Mouse (Mus musculus) cerebellum, adult (tissue): Measurements from ENCODE around the gene Emc1.
A peak's percentile ranks its signal among the peaks of the same experiment; 100 is the strongest.
"Not testable (repeated sequence)": the region's sequence is repeated elsewhere in the genome, so short reads cannot be mapped to it uniquely, and the experiment has no call there.

Experiments
- ATAC-seq: cut with Nextera tagmentation; 2 replicates; pipeline ENCODE4 v1.9.2; 2017; ENCODE audit warnings: mild to moderate bottlenecking, moderate library complexity, mixed read lengths; ENCODE audit not compliant: insufficient number of reproducible peaks, low FRiP score, low TSS enrichment

Gene Emc1

DNA sequence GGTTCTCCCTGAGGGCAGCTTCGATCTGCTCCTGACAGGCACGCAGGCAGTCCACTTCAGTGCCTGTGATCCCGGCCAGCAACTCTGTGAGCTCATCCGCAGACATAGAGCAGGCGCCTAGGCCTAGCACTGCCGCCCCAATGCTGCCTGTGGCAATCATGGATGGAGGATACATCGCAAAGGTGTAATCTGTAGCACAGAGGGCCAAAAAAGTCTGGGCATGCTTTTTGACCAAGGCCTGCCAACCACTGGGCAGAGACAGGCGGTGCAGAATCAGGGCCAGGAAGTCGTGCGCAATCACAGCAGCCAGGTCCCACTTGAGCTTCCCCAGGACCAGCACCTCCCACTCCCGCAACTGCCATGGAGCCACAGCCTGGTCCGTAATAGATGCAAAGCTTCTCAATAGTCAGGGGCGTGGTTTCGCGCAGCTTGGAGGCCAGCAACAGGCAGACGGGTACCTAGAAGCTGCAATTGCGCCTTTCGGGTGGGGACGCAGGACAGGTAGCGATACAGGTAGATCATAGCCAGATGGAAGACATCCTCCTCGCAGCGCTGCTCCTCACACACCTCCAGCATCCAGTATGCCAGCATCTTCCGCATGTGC, 6.9 kb upstream of the Emc1 start:
- no peak for ATAC-seq

DNA sequence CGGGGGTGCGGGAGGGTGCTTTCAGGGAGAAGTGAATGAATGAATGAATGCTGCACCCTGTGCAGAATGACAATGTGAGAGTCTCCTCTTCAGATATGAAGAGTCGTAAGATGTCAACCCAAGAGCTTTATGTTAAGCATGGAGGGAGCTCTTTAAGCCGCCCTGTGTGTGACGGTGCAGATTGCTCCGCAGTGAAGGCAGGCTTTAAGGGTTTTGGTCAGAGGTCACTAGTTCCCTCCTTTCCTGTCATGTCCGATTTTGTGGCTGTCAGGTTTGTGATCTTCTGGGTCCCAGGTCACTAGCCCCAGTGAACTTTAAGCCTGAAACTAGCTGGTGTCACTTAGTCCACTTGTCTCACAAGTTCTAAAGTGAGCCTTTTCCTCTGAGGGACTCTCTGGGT, 445 bp downstream of the Emc1 start:
- no peak for ATAC-seq

DNA sequence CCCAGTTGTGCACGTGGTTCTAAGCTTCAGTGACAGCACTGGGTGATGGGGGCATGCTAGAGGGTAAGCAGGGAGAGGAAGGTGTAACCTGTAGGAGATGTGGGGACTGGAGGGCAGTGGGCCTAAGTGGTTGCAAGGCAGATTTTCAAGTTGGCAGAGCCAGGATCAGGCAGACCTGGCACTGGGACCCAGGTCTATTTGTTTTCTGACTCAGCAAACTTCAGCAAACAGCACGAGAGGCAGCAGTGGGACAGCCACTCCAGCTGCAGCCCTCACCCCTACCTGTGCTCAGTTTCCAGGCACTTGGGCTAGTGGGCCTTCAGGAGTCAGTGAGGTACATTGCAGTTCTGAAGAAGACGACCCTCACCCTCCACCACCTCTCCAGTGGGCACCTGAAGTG, 4.8 kb downstream of the Emc1 start:
- ATAC-seq = no peak

DNA sequence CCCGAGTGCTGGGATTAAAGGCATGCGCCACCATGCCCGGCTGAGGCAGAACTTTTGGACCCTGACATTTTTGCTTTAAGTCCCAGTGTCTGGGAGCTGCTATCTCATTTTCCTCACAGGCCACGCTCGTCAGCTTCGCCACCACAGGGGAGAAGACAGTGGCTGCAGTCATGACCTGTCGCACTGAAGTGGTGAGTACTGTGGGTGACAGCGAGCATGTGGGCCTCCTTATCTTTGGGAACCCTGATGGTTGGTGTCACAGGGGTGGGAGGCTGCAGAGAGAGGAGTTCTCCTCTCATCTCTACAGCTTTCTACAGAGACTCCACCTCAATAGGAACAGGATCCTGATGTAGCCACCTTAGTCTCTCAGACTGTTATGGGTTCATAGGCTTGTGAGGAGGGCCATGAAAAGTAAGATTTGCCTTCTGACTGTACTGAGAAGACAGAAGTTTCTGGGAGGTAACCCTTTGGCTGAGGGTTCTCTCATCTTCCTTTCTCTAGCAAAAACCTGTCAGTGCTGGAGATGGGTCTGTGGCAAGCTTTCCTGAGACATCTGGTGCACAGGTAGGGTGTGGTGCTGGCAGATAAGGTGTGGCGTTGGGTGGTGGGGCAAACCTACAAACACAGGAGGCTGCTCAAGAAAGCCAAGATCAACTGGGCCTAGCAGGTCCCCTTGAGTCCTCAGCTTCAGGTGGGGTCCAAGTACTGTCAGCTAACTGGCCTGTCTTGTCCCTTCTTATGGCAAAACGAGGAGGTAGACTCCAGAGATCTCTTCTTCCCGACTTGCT, 8.6 kb downstream of the Emc1 start:
- no peak for ATAC-seq

DNA sequence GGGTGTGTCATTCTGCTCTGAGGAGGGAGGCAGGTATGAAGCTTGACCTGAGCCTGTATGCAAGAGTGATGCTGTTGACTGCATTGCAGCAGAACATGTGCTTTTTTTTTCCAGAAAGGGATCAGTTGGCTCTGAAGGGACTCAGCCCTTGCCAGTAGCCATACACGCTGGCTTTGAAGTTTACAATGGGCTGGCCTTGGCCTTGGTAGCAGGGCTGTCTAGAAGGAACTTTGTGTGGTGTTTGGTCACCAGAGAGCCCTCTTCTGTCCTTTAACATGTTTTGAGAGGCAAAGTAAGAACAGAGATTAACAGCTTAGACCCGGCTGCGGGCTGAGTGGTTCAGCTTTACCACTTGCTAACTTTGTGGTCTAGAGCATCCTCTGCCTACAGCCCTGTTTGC, 14.9 kb downstream of the Emc1 start:
- ATAC-seq = no peak

DNA sequence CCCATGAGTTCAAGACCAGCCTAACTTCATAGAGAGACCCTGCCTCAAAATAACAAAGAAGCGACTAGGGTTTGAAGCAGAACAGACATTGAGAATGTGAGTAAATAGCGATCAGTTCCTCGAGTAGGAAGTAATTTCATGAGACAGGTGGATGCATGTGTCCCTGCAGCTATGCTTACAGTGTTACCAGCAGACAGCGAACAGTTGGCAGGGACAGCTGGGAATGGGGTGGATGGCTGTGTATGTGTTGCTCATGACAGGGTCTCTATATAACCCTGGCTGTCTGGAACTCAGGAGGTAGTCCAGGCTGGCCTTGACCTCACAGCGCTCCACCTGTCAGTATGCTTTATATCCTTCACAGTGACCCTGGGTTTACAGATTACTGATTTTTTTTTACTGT, 15.7 kb downstream of the Emc1 start:
- no peak for ATAC-seq

DNA sequence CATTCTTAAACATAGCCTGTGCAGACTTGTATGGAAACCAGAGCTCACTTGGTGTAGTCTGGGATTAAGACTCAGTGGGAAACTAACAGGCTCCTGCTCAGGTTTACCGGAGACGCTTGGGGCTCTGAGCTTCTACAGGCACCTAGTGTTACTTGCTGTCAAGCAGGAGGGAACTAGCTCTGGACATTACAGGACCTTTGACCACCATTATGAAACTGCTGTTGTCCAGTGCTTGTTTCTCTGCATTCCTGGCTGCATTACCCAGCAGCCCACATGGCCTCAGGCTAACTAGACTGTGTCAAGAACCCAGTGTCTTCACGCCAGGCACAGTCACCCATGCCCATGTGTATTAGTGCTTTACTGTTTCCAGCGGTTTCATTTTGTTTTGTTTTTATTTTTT, 20.7 kb downstream of the Emc1 start:
- no peak for ATAC-seq

DNA sequence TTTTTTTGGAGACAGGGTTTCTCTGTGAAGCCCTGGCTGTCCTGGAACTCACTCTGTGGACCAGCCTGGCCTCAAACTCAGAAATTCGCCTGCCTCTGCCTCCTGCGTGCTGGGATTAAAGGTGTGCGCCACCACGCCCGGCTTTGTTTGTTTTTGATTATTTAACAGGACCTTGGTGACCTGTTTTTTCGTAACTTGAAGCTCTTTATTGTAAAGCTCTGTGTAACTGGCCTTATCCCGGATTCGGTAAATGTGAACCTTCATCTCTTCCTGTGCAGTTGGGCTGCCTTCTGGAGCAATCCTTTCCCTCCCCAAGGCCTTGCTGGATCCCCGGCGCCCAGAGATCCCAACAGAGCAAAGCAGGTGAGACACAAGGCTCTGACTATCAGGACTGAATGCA, 21.1 kb downstream of the Emc1 start:
- ATAC-seq = no peak

DNA sequence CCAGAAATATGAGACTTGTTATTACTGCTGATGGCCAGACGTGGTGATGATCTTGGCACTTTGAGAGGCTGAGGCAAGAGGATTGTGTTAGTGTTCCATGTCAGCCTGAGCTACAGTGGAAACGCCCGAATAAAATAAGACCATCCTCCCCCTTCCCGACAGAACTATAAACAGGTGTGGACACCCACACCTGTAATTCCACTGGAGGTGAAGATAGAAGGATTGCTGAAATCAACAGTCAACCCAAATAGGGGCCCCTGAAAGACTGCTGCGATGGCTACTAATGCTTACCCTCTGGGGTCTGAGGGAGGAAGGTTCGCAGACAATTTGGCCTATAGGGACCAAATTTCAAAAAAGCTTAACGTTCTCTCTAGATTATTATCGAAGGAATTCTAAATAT, 27.3 kb downstream of the Emc1 start:
- no peak for ATAC-seq

DNA sequence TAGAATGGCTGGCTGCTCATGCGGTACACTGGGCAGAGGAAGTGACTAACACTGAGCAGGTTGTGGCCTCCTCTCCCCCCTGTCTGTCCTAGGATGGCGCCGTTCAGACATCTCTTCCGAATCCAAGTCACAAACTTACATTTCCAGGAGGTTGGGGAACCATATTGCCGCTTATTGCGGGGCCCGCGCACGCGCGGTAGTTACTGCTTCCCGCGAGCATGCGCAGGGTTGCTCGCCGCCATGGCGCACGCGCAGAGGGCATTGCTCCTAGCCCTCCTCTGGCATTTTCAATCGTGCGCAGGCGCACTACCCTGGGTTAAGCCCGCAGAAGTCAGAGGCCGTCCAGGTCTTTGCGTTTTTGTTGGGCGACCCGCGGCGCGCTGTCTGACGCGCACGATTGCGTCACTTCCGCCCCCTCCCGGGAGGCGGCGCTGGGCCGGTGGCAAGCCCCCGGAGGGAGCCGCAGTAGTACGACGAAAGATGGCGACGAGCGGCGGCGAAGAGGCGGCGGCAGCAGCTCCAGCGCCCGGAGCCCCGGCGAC, 27.9 kb downstream of the Emc1 start:
- peak; percentile 98 for ATAC-seq

DNA sequence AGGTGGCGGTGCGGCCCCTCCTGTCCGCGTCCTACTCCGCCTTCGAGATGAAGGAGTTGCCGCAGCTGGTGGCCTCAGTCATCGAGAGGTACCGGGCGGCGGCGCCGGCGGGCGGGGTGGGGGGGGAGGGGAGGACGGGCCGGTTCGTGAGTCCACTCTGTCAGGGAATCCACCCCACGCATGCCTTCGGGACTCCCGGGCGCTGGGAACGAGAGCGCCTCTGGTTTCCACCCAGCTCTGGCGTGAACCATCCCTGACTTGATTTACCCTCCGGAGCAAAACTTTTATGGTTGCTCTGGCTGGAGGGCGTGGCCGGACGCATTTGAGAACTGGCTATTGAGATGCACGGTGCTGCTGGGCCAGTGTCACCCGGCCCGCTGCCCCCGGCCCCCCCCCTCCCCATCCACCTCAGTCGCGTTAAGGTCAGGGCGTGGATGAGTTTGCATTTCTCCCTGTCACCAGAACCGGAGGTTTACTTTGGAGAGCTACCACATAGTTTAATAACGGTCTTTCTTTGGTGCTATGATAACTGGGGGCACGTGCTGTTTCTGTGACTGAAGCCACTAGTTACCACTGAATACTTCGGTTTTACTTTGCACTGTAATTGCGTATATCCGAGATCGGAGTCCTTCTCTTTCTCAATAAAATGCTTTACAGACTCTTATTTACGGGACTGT, 28.5 kb downstream of the Emc1 start:
- ATAC-seq = peak; percentile 18; the same call in 1 of the 2 replicates

DNA sequence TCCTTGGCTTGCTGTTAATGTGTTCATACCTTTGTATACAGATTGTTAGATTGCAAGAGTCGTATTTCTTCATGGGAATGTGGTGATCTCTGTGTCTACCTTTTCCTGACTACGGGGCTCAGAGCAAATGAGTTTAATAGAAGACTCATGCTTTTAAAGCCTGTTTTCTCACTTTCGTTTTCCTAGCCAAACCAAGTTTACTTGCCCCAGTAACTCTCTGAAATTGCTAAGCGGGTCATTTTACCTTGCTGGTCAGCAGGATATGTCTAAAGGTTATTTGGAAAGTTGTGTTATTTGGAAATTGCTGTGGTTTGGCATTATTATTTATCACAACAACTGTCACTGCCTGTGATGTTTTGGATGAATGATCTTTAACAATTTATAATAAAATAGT, 29.1 kb downstream of the Emc1 start:
- ATAC-seq = no peak

DNA sequence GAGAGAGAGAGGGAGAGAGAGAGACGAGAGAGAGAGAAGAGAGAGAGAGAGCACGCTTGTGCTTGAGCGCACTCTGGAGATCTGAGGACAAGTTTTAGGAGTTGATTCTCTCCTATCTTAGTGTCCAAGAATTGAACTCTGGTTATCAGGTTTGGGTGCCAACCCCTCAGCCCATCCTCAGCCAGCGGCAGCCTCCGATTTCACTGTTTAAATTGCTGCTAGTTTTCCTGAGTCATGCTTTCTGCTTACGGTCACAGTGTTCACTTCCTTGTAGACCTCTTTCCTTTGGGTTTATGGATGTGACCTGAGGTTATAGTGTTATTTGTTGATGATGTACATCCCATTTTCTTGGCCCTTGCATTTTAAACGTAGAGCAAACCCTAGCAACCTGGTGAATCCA, 29.8 kb downstream of the Emc1 start:
- ATAC-seq = no peak

DNA sequence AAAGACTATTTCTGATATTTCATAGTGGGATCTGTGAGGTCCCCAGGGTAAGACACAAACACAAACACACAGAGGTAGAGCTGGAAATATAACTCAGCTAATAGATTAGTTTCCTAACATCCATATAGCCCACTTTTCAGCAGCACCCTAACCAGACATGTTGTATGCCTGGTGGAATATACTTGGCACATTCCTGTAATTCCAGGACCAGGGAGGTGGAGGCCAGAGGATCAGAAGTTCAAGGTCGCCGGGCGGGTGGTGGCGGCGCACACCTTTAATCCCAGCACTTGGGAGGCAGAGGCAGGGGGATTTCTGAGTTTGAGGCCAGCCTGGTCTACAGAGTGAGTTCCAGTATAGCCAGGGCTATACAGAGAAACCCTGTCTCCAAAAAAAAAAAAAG, 33.5 kb downstream of the Emc1 start:
- ATAC-seq = not testable (repeated sequence)

DNA sequence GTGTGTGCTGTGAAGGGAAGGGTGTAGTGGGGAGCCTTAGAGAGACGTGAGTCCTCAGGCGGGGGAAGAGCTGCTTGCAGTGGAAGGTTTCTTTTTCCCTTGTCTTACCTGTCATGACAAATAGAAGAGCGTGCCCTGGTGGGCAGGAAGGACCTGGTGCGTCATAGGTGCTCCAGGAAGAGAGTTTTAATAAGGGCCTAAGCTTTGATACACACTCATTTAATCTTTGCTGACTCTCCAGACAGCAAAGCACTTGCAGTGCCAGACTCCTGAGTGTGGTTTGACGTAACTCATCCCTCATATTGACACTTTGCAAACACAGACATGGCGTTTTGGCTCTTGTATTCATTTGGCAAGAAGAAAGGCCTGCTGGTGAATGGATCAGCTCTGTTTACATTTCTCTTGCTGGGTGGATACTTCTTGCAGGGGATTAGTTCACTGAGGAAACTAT, 34.5 kb downstream of the Emc1 start:
- ATAC-seq = no peak

DNA sequence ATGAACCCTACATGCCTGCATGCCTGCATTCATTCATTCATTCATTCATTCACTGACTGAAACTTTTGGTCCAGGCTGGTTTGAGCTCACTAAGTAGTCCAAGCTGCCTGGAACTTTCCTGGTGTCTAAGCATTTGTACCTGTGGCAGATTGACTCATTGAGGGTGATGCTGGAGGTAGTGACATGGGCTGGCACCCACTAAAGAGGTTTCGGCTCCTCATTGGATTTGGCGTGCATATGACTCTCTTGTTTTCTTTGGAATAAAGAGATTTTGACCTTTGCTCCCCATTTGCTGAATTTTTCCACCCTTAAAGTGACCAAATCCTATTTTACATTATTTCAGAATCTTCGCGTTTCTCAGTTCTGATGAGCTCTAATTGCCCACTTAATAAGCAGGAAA, 37.2 kb downstream of the Emc1 start:
- ATAC-seq = no peak

DNA sequence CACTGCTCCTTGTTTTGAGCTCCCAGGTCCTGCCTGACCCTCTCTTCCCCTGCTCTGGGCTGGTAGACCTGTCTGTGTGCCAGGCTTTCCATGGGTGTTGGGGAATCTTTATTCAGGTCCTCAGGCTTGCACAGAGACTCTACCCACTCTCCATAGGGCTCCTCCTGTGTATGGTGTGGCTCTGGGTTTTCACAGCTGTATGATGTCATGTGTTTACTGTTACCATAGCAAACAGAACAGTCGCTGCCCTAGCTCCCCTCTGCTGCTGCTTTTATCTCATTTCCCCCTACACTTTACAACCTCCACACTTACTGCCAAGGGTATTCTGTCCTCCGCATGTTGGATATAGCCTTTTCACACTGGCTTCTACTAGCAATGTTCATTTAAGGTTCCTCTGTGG, 43.0 kb downstream of the Emc1 start:
- ATAC-seq = no peak

DNA sequence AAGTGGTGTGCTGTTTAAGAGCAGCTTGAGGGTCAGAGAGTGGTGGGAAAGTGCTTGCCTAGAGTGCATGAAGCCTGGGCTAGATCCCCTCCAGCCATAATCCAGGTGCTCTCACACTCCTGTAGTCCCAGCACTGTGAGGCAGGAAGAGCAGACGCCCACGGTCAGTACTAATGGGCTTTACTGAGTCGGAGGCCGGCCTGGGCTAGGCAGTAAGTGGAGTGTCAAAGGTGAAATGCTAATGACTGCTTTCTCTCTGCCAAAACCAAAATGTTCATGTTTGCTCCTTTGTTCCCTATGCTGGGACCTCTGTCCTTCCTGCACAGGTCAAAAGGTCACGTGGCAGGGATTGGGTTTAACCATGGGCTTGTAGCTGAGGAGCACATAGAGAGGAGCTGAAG, 48.1 kb downstream of the Emc1 start:
- ATAC-seq = no peak

DNA sequence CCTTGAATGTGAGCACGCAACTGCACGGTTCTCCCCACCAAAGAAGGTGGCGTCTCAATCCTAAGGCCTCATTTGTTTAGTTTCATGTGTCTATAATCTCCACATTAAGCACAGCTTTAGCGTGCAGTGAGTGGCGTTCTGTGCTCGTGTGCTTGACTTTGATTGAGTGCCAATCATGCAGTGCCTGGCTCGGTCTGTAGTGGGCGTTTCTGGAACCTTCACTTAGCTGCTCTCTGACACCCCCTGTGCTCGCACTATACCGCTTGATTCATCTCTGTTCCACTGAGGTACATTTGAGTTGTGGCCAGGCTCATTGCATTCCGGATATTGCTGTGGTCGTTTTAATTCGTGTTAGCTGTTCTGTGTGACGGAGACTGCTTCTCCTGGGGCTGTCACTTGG, 50.8 kb downstream of the Emc1 start:
- no peak for ATAC-seq

DNA sequence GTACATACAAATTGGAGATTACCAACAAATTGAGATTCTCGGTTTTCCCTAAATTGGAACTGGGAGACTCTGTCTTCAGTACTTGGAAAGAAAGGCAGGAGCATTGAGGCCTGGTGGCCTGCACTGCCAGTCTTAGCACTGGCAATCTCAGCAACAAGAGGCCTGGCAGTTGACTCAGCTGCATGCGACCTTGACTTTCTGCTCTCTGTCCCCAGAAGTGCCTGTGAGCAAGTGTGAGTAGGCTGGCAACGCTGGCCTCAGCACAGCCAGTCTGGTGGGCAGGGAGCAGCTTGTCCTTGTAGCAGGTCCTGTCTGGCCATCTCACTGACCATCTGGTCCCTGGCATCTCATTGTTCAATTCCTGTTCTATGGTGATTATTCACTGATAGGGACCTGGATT, 59.0 kb downstream of the Emc1 start:
- ATAC-seq = no peak

DNA sequence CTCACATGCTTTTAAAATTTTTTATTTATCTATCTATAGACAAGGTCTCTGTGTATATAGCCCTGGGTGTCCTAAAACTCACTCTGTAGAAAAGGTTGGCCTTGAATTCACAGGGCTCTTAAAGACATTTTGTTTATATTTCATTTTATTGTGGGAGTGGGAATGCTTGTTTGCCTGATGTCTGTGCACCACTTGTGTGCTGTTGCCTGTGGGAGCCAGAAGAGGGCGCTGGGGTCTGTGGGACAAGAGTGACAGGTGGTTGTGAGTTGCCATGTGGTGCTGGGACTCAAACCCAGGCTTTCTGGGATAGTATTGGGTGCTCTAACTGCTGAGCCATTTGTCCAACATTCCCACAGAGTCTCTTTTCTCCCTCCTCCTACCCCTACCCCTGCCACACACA, 65.5 kb downstream of the Emc1 start:
- no peak for ATAC-seq
